Mouse (Mus musculus) erythroid progenitor cell, adult 5-6 weeks (primary cell): ENCODE results near the gene Cyp2d40. TPM values are rescaled to one million over a fixed set of nuclear protein-coding genes. Genes with fewer than 3 reads are reported as not detected.
"Not testable (repeated sequence)": the region's sequence is repeated elsewhere in the genome, so short reads cannot be mapped to it uniquely, and the experiment has no call there.

Experiments used
- ATAC-seq: replicated peaks from 2 replicates; pipeline ENCODE4 v1.8.0; 2016; ENCODE audit warnings: moderate number of reproducible peaks, mild to moderate bottlenecking, moderate TSS enrichment, inconsistent platforms; ENCODE audit not compliant: poor library complexity, low FRiP score, severe bottlenecking
- total RNA-seq, 2 experiments: library from RNA; stranded (forward) in 1 of 2; stranded (reverse) in 1 of 2; fragments of 150-400 nt in 1 of 2; fragments of 186-747, 209-891 nt in 1 of 2; gene quantifications; 2 replicates each; pipeline versions ENCODE4 v1.2.3 to v1.2.4; 2015 to 2017; ENCODE audit warnings: low replicate concordance in 2 of 2

Cyp2d40 gene
- total RNA-seq (2015; ENCODE audit: low replicate concordance) (not detected in 2 replicates), total RNA-seq (2017; ENCODE audit: low replicate concordance) (not detected in 2 replicates)

DNA sequence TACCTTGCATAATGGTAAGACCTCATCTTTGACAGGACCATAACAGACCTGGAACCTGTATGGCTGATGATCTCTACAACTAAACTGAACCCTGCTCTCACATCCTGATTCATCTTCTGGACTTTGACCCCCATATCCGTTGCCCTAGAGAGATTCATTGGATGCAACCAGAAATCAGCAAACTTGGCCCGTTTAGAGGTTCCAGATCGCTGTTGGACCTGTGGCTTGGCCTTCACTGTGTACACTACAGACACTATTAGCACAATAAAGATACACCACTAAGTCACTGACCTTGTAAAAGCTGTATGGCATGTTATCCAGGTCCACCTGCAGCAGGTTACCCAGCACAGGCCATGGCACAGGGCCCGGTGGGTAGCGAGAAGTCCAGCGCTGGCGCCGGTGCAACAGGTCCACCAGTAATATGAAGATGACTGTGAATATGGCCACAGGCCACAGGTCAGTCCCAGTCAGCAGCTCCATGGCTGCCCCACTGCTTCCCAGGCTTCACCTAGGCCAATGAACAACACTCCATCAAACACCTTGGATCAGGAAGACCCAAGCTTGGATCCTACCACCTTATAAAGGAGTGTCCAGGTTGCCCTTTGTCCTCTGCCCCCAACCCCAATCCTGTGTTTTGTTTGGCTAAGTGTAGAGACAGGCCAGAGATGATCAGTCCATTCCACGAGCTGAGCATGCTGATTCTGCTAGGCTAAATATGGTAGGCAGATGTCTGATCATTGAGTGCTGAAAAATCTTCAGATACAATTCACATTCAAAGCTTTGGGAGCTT, at the start of gene Cyp2d40:
Cyp2d40 (minus strand) TSS at position 553 of the 790 bp plus-strand sequence.
- no peak for ATAC-seq

DNA sequence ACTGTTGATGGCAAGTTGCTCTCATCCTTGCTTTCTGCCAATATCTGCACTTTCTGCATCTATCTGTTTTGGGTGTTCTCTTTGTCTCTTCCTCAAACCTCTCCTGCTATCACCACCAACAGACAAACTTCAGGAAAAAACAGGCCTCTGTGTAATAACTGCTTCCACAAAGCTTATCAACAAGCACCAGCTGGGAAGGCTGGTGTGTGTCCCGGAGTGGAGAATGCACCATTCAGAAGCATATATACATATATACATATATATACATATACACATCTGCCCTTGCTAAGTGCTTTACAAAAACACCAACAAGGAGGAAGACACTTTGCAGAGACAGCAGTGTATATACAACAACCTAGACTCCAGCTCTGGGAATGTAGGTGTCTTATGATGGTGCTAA, 46.6 kb upstream of the Cyp2d40 start:
- peak; percentile 51; the same call in 1 of the 2 replicates for ATAC-seq

DNA sequence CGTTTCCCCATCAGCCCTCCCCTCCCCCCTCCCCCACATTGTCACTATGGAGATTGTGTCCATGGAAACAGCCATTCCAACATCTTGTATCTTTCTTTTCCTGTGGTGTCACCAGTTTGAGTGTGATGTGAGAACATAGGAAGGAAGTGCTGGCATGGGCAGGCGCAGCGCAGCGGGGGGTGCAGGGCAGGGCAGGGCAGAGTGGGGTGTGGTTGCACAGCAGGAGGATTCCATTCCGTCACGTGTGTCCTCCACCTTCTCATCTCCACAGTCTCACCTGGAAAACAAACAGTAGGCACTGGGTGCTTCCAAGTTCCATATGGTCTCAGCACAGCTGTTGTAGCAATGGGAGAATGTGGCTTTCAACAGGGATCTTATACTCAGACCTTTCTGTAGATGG, 45.5 kb upstream of the Cyp2d40 start:
- peak; percentile 50; the same call in 1 of the 2 replicates for ATAC-seq

DNA sequence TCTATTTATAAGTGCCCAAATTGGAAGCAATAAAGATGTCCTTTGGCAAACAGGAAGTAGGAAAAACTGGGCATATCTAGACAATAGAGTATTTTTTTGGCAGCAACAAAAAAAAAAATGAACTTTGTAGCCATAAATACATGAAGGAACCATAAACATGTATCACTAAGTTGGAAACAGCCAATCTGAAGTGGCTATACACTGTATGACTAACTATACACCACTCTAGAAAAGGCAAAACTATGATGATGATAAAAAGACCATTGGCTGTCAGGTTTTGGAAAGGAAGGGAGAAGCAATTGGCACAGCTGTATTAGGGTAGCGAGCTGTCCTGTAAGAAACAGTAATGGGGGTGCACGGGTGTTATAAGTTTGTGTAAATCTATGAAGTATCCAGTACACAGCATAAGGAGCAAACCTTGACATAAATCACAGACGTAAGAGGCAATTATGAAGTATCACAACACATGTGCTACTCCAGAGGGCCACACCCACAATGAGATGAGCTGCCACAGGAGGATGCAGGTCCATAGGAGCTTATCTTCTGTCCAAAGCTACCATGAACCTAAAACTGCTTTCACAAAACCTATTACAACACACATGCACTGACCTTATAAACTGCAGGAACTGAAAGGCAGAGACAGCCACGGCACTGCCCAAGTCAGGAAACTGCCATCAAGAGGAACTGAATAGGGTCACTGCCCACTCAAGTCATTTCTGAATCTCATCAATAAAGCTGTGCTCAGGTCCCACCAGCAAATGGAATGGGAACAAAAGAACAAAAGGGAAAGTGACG, 43.2 kb upstream of the Cyp2d40 start:
- ATAC-seq = no peak

DNA sequence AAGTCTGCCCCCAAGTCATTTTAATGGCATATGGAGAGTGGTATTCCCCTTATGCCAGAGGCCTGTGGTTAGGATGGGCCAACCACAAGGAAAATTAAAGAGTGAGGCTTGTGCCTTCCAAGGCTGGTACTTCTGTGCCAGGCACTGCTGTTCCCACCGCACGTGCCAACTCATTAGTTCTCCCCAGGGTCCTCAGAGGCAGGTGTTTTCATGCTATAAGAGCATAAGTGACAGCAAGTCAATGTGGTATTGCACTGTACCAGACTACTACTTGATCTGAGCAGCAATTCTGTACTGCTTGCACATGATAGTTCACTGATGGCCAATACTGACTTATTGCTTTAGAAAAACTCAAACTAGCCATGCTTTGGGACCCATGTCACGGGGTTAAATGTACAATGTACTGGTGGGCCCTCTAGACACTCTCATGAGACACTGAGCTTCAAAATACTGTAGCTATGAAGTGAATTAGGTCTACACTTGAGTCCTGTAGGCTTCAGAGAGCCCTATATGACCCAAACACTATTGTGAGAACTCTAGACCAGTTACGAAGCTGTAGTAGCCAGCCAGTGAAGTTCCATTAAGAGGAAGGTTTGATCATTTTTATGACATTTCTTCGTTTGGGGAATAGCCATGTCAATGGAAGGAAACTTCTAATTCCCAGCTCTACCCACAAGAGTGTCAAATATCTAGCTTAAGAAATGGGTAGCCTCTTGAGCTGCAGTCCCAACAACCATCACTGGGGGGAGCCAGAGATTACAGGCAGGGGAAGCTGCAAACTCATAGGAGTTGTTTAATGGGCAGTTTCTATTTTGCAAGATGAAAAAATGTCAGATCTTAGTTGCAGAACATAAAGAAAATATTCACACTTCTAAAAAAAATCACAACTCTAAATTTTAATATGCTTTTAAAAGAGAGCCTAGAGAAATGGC, 41.0 kb upstream of the Cyp2d40 start:
- no peak for ATAC-seq

DNA sequence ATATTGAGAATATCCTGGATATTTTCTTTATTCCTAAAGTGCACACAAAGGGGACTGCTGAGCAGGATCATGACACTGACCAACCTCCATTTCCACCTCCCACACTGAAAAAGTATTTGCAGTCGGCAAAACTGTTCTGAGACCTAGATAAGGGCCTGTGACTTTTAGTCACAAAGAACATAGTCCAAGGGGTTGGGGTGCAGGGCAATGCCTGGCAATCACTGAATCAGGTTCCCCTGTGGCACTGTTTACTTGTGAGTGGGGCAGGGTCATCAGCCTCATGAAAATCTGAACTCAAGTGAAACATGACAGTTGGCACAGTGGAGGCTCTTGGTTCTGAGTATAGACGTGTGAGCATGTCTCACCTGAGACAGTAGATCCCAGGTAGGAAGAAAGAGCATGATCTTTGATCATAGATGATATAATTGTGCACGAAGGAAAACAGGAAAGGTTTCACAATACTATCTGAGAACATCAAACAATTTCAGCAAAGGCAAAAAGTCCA, 32.0 kb upstream of the Cyp2d40 start:
- ATAC-seq = no peak

DNA sequence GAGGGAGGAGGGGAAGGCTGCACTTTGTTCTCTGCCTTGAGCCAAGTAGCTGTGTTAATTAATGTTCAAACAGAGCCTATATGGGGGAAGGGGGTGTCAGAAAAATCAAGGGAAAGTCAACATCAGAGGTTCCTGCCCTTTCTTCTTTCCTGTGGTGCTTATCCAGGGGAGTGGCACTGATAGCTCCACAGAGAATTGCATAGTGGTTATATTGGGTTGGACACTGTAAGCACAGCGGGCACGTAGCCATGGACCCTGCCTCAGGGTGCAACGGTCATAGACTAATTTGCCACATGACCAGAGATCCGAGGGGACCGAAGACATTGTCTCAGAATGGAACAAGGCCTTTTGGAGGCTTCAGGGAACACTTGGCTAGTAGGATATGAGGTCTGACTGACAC, 30.3 kb upstream of the Cyp2d40 start, which contains the start of gene Cyp2d26:
Cyp2d26 (minus strand) TSS at position 18 of the 400 bp plus-strand sequence.
- no peak for ATAC-seq

DNA sequence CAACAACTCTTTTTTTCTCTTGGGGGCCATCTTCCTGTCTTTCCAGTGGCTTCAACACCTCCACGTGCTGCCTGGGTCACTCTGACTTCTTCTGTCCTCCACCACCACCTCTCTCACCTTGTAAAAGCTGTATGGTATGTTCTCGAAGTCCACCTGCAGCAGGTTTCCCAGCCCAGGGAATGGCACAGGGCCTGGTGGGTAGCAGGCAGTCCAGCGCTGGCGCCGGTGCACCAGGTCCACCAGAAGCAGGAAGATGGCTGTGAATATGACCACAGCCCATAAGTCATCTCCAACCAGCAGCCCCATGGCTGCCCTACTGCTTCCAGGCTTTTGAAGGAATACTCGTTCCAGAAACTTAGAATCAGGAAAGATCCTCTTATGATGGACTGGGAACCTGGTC, 29.9 kb upstream of the Cyp2d40 start:
- no peak for ATAC-seq

DNA sequence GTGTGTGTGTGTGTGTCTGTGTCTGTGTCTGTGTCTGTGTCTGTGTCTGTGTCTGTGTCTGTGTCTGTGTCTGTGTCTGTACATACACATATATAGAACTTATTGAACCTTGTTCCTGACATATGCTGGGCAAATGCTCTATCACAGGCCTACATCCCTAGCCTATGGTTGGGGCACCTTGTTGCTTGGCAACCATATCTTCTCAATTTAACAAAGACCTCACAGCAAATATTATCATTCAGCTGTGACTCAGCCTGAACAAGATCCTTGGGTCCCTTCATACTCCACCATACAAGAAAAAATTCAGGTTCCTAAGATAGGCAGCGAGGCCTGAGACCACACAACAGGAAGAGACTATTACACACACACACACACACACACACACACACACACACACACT, 29.5 kb upstream of the Cyp2d40 start:
- no peak for ATAC-seq

DNA sequence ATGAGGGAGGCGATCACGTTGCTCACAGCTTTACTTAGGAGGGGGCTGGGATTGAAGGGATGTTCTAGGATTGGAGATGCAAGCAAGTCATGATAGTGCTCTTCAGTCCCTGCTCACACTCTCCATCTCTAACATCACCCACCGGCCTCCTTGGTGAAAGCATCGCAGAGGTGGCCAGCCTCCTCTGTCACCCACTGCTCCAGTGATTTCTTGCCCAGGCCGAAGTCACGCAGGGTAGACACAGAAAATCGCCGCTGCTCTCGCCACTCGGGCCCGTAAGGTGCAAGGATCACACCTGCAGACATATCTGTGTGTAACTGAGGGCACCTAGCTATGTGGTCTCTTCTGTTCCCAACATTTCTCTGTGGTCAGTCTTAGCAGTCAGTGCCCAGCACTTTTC, 28.6 kb upstream of the Cyp2d40 start:
- no peak for ATAC-seq

DNA sequence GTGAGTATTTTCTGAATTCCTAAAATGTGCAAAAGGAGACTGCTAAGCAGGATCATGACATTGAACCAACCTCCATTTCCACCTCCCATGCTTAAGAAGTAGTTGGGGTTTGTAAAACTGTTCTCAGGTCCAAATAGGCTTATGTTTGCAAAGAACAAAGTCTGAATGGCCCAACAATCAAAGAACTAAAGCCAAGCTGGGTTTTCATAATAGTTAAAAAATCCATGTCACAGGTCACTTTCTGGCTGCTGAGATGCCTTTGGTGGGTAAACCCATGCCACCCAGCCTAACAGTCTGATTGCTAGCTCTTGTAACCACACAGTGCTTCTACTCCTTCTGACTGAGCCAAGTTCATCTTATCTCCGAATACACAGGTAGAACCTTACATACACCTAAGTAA, 20.6 kb upstream of the Cyp2d40 start:
- ATAC-seq = no peak

DNA sequence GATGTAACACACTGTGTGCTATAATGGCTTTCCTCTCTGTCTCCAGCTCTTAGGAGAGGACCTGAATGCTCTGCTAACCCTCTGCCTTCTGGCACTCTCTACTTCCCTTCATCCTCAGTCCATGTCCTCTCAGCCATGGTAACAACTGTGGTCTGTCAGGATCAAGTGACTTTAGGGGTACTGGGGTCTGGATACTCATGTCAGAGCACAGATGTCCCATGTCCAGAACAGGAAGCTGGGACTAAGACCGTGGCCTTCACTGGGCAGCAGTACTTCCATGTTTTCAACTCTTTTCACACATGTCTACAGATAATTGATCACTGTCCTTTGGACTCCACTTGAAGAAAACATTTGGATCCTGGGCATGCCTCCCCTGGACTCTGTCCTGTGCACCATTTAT, 19.8 kb upstream of the Cyp2d40 start:
- no peak for ATAC-seq

DNA sequence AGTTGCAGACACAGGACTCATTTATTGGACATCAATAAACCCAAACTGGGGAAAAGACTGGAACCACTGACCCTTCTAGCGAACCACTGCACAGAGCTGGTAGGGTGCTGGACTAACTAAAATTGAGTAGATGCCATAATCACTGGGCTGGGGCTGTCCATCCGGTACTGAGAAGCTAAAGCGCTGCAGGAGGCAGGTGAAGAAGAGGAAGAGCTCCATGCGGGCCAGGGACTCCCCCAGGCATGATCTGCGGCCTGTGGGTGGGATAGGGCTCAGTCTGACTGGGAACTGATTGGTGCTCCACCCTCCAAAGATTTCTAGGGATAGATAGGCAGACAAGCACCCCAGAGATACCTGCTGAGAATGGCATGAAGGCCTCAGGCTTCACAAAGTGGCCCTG, 13.9 kb upstream of the Cyp2d40 start:
- not testable (repeated sequence) for ATAC-seq

DNA sequence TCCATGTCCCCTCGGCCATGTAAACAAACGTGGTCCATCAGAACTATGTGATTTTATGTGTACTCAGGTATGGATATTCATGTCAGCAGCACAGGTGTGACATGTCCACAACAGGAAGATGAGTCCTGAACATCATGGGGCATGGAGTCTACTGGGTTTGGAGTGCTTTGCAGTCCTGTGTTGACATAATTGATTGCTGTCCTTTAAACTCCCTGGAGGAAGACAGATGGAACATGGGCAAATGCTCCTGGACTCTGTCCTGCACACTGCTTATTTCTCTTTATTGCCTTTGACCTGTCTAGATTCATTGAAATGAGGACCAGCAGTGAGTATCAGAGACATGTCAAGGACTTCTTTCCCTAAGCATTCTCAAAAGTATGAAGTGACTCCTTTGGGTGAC, 2.0 kb upstream of the Cyp2d40 start:
- no peak for ATAC-seq

DNA sequence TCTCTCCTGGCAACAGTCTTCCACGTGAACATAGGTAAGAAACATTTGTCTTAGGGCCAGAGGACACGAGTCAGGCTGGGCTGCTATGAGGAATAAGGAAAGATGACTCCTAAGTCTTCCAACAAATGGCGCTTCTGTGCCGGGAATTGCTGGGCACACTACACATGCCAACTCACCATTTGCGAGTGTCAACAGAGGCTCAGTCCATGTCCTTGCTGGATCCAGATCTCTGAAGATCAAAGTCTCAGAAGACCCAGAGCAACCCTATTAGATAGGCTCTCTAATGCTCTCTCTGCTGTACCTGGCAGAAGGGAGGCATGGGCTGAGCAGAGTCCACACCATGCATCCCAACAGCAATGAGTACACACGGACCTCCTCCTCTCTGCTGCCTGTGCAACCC, 898 bp upstream of the Cyp2d40 start:
- no peak for ATAC-seq

DNA sequence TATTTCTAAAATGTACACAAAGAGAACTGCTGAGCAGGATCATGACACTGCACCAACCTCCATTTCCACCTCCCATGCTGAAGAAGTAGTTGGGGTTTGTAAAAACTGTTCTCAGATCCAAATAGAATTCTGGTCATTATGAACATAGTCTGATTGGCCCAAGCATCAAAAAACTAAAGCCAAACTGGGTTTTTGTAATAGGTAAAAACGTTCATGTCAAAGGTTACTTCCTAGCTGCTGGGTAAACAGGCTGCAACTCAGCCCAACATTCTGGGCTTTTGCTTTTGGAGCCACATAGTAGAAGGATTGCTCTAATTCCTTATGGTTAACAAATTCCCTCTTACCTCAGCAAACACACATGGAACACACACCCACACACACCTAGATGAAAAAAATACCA, 15.8 kb downstream of the Cyp2d40 start:
- no peak for ATAC-seq

DNA sequence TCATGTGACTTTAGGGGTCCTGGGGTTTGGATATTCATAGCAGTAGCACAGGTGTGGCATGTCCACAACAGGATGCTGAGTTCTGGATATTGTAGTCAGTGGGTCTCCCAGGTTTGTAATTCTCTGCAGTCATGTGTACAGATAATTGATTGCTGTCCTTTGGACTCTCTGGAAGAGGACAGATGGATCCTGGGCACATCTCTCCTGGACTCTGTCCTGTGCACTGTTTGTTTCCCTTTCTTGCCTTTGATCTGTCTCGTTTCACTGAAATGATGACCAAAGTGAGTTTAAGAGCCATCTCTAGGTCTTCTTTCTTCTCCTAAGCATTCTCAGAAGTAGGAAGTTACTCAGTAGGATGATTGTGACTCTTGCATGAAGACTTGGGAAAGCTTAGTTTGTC, 16.5 kb downstream of the Cyp2d40 start:
- ATAC-seq = no peak

DNA sequence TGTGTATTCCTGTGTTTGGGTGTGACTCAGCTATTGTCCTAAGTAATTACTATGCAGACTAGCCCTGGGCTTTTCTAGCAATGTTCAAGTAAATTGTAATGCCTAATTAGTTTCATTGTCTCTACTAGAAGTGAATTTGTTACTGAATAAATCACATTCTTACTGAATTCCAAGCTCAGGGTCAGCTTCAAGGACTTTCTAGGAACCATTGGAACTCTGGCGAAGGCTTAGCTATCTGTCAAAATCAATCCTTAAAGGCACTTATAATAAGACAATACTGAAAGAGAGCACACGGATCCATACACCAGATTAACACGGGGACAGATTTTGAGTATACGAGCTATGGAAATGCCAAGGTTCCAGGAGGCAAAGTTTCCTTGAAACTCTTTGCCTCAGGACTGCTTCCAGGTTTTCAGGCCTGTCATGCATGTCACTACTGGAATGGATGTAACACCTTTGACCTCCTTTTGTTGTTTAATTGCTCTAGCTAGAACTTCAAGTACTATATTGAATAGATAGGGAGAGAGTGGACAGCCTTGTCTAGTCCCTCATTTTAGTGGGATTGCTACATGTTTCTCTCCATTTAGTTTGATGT, 30.6 kb downstream of the Cyp2d40 start:
- not testable (repeated sequence) for ATAC-seq
